Mouse (Mus musculus) cerebellum, adult 11-12 months (tissue): ENCODE measurements around the gene Olfr65.

Experiments
- DNase-seq: peaks from one replicate; pipeline ENCODE4 v3.0.0; 2022

Olfr65 gene

DNA sequence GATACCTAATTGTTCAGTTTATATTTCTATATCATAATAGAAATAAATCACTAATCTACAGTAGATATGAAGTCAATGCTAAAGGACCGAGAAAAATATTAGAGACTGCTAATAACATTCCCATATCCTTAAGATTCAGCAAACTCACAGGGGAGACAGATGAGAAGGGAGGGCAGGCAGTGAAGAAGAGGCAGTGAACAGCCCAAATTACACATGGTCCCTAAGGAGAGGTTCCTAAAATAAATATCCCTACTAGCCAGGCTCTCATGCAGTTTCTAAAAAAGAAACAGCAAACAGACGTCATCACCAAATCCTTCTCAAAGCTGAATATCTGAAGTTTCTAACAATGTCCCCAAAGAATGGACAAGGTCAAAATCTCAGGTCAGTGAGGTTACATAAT is at the start of gene Olfr65:
Olfr65 (plus strand) TSS at position 301 of the 400 bp plus-strand sequence.
- no peak for DNase-seq

DNA sequence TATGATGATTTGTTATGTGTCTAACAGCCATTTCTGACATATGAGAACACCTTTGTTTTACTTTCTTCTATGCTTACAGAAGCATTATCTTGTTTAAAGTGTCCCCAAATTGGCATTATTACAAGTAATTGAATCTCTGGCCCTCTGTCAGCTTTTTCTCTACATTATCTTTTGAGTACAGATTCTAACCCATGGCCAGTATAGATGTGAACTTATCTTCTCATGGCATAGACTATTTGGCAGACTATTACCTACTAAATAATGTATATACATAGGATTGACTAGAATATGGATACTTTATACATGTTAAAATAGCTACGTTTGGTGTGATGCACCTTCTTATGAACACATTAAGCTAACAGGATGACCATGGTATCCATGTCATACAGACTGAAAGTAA is 48.6 kb upstream of the Olfr65 start:
- DNase-seq: no peak

DNA sequence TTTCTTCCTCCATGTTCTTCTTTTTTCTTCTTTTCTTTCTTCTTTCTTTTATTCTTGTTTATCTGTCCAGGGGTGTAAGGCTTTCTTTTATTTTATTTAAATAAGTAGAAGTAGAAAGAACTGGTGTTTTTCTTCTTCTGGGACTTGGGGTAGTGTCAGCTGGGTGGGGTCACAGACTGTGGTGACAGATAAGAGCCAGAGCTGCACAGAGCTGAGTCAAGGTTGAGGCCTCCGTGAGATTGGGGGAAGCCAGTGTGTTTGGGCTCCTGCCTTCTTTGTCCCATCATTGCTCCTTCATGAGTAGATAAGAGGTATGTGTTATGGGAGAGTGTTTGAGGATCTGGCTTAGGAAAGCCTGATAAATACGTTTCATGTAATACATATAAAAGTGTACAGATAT is 44.2 kb upstream of the Olfr65 start:
- no peak for DNase-seq

DNA sequence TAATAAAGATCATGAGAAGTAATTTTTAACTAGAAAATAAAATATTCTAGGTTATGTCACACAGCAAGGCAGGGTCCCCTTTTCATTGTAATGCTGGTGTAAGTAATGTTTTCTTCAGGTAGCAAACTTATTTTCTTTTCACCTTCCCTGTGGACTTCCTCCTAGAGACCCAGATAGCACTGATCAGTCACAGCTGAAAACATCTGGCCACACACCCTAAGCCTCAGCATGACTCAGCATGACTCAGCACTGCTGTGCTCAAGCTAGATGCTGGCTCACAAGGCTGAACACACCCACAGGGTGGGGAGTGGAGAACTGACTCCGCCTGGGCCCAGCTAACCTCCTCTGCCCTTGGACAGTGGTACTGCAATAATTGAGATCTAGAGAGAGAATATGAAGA is 42.4 kb upstream of the Olfr65 start:
- DNase-seq: no peak

DNA sequence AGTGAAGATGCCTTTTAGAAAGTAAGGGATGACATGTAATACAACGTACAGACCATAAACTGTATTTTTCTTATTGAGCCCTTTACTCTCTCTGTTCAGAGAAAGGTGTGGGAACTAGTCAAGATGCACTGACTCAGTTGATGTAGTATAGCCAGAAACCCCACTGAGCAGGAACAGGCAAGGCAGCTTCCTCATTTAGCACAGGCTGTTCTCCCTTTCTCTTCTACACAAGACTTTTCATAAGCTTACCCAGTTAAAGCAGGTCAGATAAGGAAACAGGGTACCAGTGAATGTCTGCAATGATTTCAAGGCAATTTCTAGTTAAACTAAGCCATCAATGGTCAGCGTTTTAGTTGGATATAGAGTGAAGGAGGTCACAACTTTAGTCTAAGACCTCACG is 41.8 kb upstream of the Olfr65 start:
- no peak for DNase-seq

DNA sequence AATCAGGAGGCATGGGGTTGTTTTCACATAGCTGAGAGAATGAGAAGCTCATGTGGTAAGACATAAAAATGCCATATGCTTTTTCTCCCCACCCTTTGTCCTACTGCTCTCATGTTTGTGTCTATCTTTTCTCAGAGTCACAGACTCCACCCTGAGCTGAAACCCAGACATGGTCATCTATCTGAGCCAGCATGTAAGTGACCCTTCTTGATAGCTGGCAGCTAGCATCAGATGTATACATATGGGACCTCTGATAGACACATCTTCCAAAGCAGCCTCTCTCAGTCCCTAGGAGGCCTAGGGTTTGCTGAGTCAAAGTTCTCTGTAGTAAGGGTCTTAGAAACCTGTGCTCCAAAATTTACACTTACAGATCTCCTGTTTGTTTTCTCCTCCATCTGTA is 37.6 kb upstream of the Olfr65 start:
- DNase-seq: no peak

DNA sequence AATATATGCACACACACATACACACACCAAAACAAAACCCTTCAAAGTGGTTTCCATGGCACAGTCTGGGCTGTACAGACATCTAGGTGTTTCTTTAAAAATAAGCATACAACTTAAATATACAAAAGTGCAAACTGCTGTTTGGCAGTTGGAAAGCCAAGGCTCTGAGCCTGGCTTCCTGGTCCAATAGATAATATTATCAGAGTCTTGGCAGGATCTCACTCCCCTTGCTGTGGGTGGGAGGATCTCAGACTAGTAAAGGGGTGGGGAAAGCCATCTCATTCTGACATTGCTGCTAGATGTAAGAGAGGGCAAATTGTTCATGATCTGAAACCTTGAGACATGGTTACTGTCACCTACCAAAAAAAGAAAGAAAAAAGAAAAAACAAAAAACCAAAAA is 32.6 kb upstream of the Olfr65 start:
- DNase-seq: no peak

DNA sequence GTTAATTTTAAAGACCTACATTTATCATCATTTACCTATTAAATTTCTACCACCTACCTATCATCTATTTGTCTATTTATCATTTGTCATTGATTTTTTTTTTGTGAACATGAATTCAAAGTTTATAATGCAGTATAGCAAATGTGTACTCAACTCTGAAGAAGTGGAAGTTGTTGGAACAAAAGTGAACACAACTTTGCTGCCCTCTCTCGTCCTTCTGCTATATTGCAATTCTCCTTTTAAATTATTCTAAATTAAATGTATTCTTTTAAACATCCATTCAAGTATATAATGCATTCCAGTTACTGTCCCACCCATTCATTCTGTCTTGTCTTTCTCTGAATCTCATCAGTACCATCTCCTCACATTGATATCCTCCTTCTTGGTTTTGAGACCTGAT is 30.2 kb upstream of the Olfr65 start:
- no peak for DNase-seq

DNA sequence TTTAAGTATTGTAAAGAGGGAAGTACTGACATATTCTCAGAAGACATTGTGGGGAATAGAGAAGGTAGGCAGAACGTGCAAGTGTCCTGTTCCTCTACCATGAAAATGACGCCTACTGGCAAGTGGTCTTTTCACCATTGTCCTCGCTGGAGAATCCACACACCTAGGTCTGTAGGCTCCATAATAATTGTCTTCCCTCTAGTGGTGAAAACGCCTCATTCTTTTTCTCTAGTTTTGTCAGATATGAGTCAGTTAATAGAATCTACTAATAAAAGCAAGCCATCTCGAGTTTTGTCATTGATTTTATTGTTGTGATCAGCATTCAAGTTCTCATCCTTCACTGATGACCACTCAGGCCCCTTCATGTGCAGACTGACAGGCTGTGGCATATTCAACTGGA is 28.8 kb upstream of the Olfr65 start:
- DNase-seq: no peak

DNA sequence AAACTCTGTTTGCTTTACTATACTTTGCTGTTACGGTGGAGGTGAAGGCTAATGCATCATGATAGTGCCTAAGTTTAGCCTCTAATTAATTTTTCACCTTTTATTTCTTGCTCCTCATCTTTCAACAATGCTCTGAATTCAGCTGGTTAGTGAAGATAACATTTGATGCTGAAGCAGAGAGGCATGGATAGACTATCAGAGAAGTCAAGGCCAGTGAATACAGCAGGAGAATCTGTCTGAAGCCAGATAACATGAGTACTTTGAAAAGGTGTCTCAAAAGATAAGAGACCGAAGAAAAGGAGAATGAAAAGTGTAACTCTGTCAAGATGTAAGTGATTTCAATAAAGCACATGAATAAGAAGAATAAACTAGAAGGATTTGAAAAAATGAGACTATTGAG is 26.2 kb upstream of the Olfr65 start:
- no peak for DNase-seq

DNA sequence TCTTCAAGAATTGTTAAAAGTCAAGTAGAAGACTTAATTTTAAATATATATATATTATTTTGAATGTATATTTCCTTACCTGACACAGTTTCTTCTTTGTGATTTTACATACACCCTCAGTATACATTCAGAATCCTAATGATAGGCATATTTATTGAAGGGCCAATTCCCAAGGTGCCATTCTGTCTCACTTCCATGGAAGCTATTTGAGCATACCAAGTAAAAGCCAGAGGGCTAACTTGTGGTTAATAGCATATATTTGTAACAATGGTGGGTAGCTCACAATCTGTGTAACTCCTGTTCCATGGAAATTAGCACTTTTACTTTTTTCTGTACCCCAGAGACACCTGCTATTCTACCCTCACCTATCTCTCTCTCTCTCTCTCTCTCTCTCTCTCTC is 17.1 kb upstream of the Olfr65 start, which contains the start of gene Olfr66:
Olfr66 (minus strand) TSS at position 101 of the 400 bp plus-strand sequence.
- DNase-seq: no peak

DNA sequence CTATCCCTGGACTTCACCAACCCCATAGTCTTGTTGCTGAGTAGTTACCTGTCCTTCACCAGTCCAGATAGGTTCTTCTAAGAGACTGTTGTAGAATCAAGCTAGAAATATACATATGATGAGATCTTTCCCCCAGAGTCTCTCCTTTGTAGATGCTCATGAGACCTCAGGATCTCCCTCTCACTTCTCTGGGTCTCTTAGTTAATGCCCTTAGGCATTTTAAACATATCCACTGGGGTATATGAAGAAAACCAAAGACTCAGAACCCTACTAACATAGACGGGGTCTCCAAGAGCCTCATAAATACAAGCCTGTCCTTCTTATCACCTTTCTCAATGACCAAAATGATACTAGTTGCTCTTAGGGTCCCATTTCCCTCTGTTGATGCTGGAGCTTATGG is 8.9 kb upstream of the Olfr65 start, which contains the start of gene Olfr64:
Olfr64 (minus strand) TSS at position 101 of the 400 bp plus-strand sequence.
- no peak for DNase-seq

DNA sequence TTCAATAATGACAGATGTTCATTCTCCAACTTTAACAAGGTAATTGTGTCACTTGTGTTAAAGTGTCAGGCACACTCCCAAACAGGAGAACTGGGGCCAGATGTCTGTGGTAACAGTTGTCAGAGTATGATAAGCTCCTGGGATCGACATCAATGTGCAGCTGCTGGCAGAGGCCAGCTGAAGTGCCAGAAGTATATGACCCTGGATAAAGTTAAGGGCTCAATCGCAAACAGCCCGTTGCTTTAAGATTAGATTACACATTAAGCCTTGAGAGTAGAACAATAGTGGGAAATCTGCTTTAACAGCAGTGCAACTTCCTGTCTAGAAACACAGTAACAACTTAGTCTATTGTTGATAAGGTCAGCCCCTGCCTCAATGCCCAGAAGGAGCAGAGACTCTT is 6.8 kb downstream of the Olfr65 start:
- DNase-seq: no peak

DNA sequence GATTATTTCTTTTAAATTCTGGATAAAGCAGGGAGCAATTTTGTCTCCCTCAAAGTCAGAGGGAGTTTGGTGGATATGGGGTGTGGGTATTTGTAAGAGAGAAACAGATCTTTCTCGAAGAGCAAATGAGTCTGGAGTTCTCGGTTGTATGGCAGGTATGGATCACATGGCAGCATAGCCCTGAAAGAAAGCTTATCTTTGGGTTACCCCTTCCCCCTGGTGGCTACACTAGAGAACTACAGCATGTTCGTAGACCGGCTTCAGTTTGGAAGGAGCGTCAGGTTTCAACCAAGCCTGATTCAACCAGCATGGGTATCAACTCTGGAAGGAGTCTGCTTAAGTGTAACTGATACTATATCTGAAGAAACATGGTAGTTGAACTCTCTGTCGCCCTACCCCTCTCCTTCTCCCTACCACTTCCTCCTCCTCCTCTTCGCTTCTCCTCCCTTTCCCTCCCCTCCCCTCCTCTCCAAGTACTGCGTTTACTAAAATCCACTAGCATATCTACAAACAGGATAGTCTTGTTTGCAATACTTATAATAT is 9.8 kb downstream of the Olfr65 start:
- DNase-seq: no peak

DNA sequence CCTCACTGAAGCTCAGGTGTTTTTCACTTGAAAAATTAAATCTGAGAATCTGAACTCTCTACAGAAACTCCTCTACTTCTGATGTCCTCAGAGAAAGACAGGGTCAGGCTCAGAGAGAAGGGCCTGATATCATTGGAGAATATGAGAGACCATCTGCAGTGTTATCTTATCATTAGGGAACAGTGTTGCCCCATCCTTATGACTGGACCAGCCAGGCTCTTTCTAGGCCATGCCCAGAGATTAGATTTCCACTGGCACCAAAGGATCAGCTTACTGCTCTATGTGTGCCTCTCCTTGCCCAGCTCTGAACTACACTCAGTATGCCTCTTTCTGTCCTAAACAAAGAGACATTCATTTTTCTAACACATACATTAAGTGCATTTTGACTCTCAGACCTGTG is 12.1 kb downstream of the Olfr65 start:
- no peak for DNase-seq

DNA sequence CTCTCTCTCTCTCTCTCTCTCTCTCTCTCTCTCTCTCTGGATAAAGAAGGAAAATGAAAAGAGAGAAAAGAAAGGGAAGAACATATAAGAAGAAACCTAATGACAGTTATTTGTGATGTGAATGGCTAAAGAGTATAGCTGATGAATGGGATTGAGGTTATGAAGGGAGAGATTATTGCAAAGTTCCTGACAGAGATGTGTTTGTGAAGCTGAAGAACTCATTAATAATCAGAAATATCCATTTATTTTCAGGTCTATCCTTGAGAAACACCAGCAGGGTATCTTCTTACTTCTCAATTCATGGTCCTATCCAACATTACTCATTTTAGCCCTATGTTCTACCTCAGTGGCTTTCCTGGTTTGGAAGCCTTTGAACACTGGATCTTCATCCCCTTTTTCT is 25.2 kb downstream of the Olfr65 start, which contains the start of gene Olfr631:
Olfr631 (plus strand) TSS at position 301 of the 400 bp plus-strand sequence.
- no peak for DNase-seq

DNA sequence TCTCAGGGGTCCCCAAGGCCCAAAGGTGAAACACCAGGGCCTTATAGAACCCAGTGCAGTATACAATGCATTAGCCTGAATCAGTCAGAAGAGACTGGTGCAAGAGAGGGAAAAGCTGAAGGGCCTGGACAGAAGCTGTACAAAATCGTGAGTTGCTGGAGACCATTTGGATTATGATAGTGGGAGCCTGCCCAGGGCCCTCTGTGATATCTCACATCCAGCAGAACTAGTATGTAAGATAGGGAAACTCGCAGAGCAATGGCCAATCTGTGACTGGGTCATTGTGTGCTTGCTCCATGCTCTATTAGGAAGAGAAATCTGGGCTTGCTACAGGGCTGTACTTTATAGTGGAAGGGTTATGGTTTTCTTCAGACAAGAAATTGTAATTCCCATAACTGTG is 31.0 kb downstream of the Olfr65 start, which contains the start of gene Olfr632:
Olfr632 (plus strand) TSS at position 84 of the 400 bp plus-strand sequence.
- DNase-seq: no peak

DNA sequence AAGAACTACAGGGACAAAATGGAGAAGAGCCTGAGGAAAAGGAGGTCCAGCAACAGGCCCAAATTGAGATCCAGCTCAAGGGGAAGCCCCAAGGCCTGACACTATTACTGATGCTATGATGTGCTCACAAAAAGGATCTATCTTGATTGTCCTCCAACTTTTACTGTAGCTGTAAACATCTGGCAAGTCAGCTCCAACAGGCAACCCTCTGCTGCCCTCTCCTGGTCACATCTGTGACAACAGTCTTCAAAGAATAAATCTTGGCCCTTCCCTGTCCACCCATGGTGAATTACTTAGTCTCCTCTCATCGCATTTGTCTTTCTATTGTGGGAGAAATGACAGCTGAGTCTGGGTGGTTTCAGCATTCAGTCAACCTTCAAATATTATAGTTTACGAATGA is 39.4 kb downstream of the Olfr65 start:
- no peak for DNase-seq

DNA sequence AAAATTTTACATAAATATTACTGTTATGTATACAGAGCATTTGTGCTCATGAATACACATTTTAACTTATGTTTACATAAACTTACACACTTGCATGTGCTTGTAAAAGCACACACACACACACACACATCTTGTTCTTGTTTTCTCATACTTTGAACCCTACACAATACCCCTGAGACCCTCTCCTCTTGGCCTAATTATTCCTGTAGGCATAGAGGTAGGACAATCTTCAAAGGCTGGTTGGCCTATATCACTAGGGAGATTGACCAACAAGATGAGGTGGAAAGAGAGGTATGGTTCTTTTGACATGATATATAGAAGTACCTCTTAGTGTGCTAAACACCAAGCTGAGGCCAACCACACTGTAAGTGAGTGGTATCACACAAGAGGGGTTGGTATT is 40.9 kb downstream of the Olfr65 start, which contains the start of gene Olfr633:
Olfr633 (plus strand) TSS at position 301 of the 400 bp plus-strand sequence.
- DNase-seq: no peak
